Mouse (Mus musculus) kidney, postnatal 14 days (tissue): ENCODE results near the gene Rragc.
A peak's percentile ranks its signal among the peaks of the same experiment; 100 is the strongest.

ENCODE experiments used
- DNase-seq: peaks from one replicate; pipeline ENCODE4 v3.0.0; 2022; ENCODE audit warnings: mixed read lengths

Gene Rragc

GRCm38 (mm10) chr4:123956703-123957491, 39.7 kb downstream of the Rragc start:
- peak; percentile 81 for DNase-seq

- DNase-seq = no peak
Observed at GRCm38 (mm10) chr4:123957492-123957808, 40.2 kb downstream of the Rragc start.

GRCm38 (mm10) chr4:123957891-123958290, 40.6 kb downstream of the Rragc start:
- no peak for DNase-seq

- DNase-seq = peak; percentile 11
Observed at GRCm38 (mm10) chr4:123960955-123961354, 43.7 kb downstream of the Rragc start.

GRCm38 (mm10) chr4:123962721-123963120, 45.5 kb downstream of the Rragc start:
- no peak for DNase-seq

GRCm38 (mm10) chr4:123968663-123969321, 51.5 kb downstream of the Rragc start:
- DNase-seq = no peak

GRCm38 (mm10) chr4:123969458-123969857, 52.2 kb downstream of the Rragc start:
- DNase-seq = no peak

- no peak for DNase-seq
Observed at GRCm38 (mm10) chr4:123971059-123971458, 53.8 kb downstream of the Rragc start.

GRCm38 (mm10) chr4:123972423-123973049, 55.3 kb downstream of the Rragc start:
- no peak for DNase-seq

GRCm38 (mm10) chr4:123982105-123982504, 64.9 kb downstream of the Rragc start:
- DNase-seq = no peak
